Mouse (Mus musculus) erythroblast, embryonic 14.5 days (primary cell): ENCODE data around the gene Heg1.

ENCODE experiments used
- GATA1 ChIP-seq: IDR thresholded peaks from 2 replicates; pipeline ENCODE4 v1.6.1; 2012; ENCODE audit warnings: low read length, inconsistent platforms, mixed read lengths
- TAL1 ChIP-seq: IDR thresholded peaks from 3 replicates; pipeline ENCODE4 v1.6.1; 2012; ENCODE audit warnings: low read length, inconsistent platforms, mixed read lengths

DNA sequence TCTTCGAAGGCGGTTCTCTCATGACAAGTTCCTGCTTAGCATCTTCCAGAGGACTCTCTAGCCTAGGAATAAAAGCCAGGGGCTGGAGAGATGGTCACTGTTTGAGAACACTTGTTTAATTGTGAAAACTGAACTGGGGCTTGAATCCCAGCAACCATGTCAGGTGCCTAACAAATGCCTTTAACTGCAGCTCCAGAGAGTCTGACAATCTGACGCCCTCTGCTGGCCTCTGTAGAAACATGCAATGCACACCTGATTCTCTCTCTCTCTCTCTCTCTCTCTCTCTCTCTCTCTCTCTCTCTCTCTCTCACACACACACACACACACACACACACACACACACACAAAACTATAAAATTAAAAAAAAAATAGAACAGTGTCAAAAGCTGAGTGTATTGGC is 125.8 kb downstream of the Heg1 start:
- TF ChIP-seq GATA1 (no peak), TAL1 (no peak)
